Mouse (Mus musculus): Measurements from ENCODE around the gene Polr2j.

Polr2j gene

GRCm38 (mm10) chr5:136165246-136165645 is 48.8 kb downstream of the Polr2j start:
- no peak for DNase-seq (ENCODE audit: low read depth, low spot score)

- no peak for DNase-seq (ENCODE audit: low read depth, low spot score)
Observed at GRCm38 (mm10) chr5:136167296-136167695, 50.9 kb downstream of the Polr2j start.

- no peak for DNase-seq (ENCODE audit: low read depth, low spot score)
Observed at GRCm38 (mm10) chr5:136168071-136168470, 51.6 kb downstream of the Polr2j start.

GRCm38 (mm10) chr5:136169626-136170511 is 53.4 kb downstream of the Polr2j start:
- DNase-seq (ENCODE audit: low read depth, low spot score) = no peak

- no peak for DNase-seq (ENCODE audit: low read depth, low spot score)
Observed at GRCm38 (mm10) chr5:136170512-136171362, 54.3 kb downstream of the Polr2j start, which contains the start of gene Orai2. Gene Orai2 (minus strand): TSS chr5:136170713.

GRCm38 (mm10) chr5:136171363-136172341 is 55.2 kb downstream of the Polr2j start:
- no peak for DNase-seq (ENCODE audit: low read depth, low spot score)
